Mouse (Mus musculus) adrenal gland, postnatal 14 days (tissue): ENCODE data around the gene Rab44. TPM values are rescaled to one million over a fixed set of nuclear protein-coding genes. Genes with fewer than 3 reads are reported as not detected.

Experiments used
- DNase-seq: peaks from one replicate; pipeline ENCODE4 v3.0.0; 2021; ENCODE audit warnings: mixed read lengths
- total RNA-seq: library from RNA; stranded (reverse); gene quantifications from 2 replicates; pipeline ENCODE4 v1.2.3, GENCODE M21; 2021

Gene Rab44
- total RNA-seq, 1 experiment from 2014 or later, result 0.33 TPM

DNA sequence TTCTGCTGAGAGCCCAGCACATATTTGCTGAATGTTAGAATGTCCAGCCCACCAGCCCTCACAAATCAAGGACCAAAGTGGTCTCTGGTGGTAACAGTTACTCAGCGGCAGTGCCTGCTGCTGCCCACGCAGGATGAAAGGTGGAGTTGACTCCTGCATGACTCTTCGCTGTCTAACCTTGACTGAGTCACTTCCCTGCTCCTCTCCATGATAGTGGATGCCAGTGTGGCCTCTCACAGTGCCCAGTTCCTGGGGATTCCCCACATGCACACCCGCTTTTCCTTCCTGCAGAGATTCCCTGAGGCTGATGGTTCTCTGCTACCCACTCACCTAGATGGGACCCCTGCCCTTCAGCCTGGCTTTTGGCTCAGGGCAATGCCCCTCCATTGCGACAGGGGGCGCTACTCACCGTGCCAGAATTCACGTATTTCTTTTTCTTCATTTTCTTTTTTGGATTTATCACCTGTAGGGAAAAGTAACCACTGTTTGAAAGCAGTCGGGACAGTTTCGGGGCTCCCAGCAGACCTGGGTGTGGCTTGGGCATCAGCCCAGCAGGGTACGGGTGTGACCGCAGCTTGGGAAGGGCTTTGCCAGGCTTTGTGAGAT lies 55.2 kb downstream of the Rab44 start:
- DNase-seq, result peak; percentile 62

DNA sequence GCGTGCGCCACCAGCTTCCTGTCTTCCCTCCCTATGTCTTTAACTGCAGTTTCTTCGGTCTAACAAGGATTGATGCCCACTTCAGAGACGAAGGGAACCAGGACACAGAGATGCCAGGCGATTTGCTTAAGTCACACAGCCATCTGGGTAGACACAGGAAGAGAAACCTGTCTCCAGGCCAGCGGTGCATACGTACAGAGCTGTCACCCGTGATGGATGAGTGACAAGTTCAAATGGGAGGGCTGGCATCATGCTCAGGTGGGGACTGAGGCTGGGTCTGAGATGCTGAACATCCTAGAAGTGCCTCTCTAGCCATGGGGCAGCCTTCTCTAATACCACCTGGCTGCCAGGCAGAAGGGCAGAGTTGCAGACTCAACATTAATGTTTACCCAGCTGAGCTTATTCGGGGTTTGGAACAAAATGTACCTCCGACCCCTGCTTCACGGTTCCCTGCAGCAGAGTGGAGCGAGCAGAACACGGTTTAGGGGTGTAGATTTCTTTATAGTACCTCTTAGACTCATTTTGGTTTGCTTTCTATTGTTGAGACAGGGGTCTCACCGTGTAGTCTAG lies 56.6 kb downstream of the Rab44 start:
- DNase-seq, result no peak

DNA sequence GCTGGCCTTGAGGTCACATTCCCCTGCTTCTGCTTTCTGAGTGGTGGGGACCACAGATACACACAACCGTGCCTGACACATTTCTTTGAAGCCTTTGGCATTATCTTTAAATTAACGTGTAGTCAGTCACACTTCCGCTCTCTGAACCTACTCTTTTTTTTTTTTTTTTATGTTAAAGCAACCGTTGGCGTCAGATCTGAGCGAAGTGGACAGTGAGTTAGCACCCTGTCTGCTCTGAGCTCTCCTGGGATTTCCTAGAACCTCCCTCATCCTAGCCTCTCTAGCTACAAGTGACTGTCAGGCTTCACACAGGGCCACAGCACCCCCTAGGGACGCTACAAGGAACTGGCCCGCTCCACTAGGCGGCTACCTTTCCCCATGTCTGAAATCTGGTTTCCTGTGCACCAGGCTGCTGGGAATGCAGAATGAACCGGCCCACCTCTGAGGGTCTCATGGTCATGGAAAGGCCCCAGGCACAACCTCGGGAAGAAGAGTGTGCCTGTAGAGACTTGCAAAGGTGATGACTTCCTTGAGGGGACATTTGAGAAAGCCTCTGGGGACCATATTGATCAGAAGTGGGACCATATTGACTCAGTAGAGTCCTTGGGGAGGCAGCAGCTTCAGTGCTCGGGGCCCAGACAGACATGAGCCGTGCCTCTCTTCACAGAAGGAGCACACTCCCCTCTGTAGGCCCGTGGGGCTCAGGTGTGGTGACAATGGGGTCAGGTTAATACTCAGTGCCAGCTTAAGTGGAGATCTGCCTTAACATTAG lies 57.2 kb downstream of the Rab44 start:
- DNase-seq, result peak; percentile 91

DNA sequence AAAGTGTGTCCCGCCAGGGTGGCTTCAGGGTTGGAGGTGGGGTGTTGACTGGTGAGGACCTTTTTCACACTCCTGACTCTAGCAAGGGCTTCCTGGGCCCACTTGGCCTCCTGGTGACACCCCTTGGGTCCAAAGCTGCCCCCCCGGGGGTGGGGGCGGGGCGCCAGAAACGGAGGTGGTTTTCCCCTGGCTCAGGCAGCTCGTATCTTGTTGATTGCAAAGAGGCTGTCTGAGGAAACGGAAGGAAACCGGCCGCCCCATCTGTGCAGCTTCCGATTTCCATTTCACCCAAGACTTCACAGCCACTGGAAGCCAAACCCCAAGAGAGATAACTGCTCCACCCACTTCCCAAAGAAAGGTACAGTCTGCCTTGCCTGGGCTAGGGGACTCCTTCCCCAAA lies 58.1 kb downstream of the Rab44 start:
- DNase-seq, result peak; percentile 60

DNA sequence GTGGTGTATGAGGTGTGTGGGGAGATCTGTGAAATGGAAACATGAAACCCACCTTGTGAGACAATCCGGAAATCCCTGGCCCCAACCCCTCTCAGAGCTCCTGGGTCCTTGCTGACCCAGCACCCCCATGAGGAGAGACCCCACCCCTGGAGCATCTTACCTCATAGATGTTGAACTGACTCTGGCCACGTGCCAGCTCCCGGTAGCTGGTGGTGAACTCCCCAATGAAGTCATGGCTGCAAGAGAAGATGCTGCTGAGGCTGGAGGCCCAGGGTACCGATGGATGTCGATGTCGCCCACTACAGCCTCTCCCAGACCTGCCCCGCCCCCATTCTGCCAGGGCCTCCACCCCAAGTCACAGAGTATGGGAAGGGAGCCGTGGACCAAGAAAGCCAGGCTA lies 59.2 kb downstream of the Rab44 start:
- no peak for DNase-seq

DNA sequence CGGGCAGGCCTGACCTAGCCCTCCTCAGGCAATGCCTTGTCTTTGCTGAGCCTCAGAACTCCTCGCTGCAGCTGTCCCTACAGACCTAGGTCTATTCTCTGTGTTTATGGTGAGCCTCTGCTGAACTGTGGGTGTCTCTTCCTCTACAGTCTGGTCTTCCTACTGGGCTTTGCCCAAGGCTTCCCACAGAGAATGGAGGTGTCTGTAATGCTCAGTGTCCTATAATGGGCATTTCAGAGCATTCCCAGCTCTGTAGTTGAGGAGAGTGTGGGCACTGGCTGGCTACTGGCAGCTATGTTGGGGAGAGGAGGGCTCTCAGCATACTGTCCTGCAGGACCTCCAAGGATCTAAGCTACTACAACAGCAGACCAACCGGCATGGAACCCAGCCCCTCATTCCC lies 61.7 kb downstream of the Rab44 start:
- DNase-seq, result no peak

DNA sequence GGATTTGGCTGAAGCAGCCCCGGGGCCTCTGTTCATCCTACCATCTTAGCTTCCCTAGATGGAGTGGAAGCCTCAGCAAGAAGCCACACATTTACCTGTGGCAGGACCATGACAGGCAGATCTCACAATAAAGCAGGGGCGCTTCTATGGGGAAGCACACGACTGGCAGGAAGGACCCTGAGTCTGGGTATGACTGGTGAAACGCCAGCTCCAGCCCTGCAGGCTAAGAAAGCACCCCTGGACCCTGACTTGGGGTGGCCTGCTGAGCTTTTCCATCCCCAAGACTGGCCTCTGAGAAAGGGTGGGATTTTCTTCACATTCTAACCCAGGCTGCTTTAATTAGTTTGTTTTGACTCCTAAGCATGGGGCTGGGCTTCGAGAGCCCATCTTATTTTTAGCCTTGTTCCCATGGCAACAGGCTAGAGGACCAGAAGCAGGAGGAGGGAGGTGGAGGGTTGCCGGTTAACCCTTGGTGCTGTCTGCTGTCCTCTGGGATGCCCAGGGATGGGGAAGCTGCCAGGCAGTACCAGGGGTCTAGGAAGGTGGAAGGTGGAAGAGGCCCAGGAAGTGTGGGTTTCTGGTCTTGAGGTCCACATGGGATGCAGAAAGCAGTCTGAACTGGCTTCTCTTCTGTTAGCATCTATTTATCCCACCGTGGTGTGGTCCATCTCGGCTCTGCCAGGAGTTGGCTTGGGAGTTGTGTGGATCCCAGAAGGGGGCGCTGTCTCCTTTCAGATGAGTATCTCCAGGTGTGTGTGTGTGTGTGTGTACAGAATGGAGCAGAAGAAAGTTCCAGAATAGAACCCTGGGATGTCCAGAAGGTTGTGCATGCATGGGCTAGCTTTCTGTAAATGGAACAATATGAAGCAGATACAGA lies 62.7 kb downstream of the Rab44 start:
- DNase-seq, result peak; percentile 88

DNA sequence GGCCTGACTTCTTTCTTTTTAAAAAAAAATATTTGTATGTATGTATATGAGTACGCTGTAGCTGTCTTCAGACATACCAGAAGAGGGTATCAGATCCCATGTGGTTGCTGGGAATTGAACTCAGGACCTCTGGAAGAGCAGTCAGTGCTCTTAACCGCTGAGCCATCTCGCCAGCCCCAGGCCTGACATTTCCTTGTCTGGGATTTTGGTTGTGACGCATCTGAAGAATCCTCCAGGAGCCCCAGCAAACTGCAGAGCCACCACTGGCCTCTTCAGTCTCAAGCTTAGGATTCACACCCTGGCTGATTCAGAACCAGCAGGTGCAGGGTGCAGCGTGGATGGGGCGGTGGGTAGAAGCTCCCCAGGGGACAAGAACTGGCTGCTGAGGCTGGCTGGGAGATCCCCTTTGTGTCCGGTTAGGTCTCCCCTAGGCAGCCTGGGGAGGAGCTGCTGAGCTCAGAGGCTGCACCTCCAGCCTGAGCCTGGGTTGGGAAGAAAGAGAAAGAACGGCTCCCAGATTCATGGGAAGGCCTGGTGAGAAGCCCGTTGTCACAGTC lies 64.6 kb downstream of the Rab44 start:
- DNase-seq, result no peak

DNA sequence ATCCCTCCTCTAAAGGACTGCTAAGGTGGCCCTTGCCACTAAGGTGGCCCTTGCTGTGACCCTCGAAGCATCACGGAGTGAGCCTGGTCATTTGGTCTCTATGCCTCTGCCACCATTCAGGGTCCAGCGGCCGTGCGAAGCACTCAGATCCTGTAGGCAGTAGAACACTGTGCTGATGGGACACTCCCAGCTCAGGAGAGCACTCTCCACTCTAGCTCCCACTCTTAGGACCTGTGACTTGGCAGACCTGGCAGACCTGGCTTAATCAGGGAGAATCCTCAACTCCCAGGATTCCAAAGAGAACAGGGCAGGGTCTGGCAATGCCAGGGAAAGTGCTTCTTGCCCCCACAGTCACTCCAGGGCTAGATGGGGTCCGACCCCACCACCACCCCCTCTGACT lies 66.0 kb downstream of the Rab44 start:
- DNase-seq, result no peak

DNA sequence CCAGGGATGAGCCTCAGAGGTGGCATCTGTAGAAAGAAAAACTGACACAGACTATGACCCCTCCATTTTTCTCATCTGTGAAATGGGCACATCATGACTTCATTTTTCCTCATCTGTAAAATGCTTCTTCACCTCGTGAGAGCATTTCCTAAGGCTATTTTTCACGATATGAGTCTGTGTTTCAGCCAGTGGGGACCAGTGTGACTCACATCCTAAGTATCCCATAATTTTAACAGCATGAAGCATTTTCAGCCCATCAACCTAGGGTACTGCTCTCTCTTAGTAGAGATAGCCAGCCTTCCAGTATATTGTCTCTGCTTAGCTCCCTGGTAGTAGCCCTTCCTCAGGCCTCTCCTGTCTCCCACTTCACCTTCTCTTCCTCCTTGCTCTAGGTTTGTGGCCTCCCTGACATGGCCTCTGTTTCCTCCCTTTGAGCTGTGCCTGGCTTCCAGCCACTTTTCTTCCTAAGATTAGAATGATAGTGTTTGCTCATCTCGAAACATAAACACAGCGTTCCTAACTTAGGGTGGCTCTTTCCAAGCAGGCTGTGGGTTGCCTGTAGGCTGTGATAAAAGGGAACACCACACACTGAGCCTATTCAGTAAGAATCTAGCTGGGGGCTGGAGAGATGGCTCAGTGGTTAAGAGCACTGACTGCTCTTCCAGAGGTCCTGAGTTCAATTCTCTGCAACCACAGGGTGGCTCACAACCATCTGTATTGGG lies 66.6 kb downstream of the Rab44 start:
- DNase-seq, result no peak

DNA sequence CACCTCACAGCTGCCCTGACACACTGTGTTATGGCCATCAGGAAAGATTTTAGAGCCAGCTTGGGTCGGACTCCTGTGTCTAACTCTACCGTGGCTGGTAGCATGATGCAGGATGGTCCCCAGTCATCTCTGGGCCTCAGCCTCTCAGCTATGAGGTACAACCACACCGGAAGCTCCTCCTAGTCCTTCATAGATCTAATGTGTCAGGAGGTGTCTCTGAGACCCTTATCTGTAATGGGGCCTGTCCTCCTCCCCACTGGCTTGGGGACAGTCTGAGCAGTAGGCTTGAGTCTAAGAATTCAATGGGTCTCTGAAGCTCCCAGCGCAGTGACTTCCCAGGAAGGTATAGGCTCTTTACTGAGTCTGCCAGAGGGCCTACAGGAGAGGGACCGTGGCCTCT lies 67.8 kb downstream of the Rab44 start:
- no peak for DNase-seq

DNA sequence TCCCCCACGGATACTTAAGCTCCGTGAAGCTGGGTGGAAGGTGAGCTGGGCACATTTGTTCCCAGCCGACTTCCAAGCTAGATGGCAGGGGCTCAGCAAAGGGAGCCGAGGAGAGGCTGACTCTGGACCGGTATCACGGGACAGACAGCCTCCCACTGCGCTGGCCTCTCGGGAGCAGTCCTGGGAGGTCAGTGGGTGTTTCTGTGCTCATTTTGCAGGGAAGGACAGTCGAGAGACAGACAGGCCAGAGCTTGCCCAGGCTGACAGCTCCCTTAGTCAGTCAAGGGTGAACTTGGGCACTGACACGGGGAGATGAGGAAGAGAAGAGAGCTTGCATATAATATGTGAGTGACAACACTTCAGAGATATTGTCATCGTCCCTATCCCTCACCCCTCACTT lies 69.2 kb downstream of the Rab44 start:
- DNase-seq, result no peak

DNA sequence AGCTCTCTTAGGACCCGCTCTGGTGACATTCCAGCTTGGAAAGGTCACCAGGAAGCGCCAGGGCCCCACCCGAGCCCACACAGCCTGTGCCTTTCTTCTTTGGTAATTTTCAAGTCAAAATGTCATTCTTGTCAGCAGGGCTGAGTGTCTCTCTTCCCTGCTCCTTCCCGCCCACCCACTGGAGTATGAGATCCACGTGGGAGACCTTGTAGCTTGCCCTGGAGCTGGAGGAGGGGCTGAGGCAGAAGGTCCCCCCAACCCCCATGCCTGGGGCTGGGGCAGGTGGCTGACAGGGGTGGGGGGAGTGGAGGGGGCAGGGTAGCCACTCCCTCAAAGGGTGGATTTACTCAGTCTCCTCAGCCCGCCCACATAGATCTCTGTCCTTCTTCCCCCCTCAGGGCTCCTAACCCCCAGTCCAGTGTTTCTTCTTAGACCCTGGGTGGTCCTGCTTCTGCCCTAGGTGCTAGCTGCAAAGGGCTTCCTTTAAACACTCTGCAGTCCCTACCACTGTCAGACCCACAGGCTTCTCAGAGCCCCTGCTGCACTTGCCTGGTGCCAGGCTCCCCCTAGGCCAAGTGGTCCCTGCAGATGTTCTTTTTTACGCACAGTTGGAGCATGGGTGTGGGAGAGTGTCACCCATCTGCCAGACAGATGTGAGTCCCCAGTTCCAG lies 71.6 kb downstream of the Rab44 start:
- no peak for DNase-seq

DNA sequence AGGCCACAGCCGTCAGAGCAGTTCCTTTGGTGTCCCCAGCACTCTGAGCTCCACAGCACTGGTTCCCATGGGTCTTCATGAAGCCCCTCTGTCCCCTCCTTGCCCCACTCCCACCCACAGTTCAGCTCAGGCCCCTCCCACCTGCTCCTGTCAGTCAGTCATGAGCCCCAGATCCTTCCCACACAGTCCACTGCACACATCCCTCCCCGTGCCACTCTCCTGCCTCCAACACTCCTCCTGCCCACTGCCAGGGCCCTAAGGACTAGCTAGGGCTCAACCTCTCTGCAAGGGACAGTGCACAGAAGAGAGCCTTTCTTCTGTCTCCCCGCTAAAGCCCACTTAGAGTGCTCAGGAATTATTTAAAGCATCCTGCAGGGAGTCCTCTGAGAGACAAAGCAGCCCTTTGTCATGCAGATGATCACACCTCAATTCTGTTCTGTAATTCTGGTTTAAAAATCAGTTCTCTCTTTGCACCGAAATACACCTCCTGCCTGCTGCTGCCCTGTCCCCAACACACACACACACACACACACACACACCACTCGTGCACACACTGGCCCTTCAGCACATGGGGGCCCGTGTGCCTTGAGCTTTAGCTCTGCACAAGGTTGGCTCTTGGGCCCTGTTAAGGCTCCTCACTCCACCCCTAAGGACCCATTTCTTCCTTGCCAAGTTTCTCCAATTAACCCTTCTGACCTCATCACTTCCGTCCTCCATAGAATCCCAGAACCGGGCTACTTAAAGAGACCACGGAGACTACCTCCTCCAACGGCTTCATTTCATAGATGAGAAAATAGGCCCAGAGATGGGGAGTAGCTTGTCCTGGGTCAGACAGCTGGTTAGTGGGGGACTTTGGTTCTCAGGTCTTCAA lies 73.3 kb downstream of the Rab44 start:
- DNase-seq, result no peak

DNA sequence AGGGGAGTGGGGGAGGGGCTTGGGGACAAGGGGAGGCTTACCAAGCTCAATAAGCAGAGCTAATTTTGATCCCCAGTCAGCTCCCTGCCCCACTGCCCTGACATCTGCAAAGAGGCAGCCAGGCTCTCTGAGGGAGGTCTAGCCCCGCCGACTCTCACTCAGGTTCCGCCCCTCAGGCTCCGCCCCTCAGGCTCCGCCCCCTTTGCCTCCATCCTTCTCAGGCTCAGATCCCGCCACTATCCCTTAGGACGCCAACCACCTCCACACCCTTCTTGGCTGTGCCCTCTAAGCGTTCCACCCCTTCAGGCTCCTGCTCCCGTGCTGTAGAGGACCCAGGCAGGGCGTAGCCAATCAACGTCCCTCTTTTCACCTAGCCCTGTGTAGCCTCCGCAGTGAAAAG lies 75.0 kb downstream of the Rab44 start:
- no peak for DNase-seq

DNA sequence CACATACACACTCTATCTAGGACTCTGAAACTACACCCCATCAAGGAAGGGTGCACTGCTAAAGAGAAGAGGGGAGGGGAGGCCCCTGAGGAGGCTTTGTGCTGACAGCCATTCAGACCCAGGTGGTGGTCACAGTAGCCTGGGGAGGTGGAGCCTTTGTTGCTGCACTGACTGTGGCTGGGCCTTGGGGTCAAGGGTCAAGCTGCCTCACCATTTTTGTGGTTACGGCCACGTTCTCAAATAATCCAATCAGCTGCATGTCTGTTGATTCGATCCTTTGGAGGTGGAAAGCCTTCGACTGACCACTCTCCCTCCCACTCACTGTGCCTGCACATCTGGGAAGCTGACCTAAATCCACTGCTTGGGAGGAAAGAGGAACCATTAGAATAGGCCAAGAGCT lies 81.6 kb downstream of the Rab44 start:
- DNase-seq, result no peak
